Mouse (Mus musculus) hindlimb bud, embryonic 11.5 days (tissue): ENCODE measurements around the gene Brinp3.
A peak's percentile ranks its signal among the peaks of the same experiment; 100 is the strongest.

Experiments used
- DNase-seq: peaks from one replicate; pipeline ENCODE4 v3.0.0-alpha.2; 2012; ENCODE audit warnings: low read depth, low spot score; ENCODE audit errors: extremely low spot score

The Brinp3 gene

DNA sequence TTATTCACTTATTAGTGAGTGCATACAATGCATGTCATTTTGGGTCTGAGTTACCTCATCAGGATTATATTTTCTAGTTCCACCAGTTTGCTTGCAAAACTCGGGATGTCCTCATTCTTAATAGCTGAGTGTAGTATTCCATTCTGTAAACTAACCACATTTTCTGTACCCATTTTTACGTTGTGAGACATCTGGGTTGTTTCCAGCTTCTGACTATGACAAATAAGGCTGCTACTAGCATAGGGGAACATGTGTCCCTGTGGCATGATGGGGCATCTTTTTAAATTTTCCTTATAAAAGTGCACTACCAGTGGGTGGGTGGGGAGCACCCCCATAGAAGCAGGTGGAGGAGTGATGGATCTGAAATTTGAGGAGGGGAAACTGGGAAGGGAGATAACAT, 292.7 kb downstream of the Brinp3 start:
- no peak for DNase-seq

DNA sequence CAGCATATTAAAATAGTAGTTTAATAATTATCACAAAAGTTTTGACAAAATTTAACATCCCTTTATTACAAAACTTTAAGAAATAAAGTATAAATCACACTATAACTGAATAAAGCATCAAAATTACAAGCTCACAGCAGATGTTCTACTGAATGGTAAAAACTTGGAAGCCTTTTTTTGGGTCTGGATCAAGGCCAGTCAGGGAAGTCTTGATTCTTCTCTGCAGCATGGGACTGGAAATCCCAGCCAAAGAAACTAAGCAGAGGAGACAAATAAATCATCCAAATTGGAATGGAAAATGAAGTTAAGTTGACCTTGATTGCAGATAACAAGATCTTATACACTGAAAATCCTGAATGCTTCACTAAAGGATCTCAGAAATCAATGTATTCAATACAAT, 298.3 kb downstream of the Brinp3 start:
- no peak for DNase-seq

DNA sequence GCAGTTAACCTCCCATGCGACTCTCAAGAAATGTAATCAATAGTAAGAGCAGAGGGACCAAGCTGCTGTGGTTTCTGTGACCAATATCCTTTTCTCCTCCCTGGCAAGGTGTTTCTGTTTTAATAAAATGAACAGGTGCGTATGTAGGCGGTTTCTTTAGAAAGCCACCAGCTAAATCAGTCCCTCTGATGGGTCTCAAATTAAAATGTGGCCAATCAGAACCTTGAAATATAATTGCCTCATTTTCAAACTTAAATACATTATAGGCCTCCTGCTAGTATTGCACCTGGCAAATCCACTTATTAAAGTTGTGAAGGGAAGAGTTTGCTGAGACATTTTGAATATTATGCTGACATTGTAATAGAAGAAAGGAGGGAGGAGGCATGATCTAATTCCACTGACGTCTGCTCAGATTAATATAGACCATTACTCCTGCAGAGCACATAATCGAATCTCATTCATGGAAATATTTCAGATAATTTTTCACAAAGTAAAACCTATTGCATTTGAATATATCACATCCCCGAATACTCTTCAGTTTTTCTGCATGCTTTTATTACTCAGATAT, 305.5 kb downstream of the Brinp3 start:
- DNase-seq: no peak

DNA sequence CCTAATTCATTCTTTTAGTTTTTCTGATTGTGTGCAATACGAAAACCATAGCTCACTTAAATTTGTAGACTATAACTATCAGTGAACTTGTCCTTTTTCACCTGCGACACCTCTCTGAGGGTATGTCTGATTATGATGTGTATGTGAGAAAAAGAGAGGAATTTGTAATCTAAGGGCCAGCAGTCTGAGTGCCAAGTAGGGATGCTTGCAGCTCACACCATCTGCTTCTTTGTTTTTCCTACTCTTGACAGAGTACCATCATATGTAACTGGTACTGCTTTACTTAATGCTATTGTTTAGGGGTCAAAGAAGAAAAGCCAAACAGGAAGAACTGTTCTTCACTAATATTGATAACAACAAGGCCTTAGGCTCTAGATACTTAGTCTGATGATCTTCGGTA, 307.3 kb downstream of the Brinp3 start:
- DNase-seq: no peak

DNA sequence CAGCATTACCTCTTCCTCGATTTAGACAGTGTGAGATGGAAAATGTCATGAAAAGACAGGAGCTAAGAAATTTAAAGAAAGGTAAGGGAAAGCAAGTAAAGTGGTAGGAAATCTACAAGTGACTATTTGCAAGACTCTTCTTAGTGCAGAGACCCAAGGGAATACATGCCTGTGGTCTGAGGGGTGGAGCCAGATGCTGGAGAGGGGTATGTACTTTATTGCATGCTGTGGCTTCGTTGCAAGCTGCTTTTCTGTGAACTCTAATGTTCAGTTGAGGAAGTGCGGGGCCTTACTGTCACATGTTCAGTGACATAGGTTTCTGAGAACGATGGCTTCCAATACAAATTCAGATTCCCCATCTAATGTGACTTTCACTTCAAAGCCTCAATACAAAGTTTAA, 313.2 kb downstream of the Brinp3 start:
- no peak for DNase-seq

DNA sequence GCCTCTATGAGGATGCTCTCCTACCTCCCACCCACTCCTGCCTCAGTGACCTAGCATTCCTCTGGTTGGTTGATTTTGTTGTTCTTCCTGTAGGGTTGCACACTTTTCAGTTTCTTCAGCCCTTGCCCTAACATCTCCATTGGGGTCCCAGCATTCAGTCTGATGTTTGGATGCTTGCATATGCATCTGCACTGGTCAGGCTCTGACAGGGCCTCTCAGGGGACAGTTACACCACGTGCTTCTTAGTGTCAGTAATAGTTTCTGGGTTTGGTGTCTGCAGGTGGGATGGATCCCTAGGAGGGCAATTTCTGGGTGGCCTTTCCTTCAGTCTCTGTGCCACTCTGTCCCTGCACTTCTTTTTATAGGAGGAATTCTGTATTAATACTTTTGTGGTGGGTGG, 339.3 kb downstream of the Brinp3 start:
- no peak for DNase-seq

DNA sequence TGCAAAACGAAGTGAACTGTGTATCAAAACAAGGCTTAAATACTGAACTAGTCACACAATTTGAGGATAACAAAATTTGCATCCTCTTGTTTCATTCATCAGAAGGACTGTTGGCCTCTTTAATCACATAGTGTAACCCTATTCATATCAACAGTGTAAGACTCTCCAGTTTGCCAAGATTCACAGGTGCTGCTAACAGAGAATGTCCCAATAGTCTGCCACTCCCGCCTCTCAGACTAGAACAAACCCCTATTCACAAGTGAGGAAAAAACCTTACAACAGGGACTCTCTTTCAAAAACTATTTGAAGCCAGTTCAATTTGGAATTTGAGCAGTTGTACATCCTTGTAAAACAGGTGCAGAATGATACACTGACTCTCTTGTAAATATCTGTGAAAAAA, 349.5 kb downstream of the Brinp3 start:
- DNase-seq: no peak

DNA sequence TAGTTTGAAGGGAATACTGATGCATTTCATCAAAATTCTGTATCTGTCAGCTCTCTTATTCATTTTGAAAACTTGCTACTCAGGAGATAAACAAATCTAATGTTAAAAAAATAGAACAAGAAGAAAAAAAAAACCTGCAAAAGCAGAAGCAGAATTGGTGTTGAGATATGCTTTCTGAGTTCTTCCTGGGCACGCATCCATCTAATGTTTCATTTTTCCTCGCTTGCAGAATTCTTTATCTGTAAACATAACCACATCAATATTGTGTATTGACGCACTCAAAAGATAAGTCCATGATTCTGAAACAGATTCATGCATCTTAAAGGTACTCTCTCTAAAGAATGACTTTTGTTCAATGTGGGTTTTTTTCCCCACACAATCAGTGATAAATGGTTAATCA, 354.3 kb downstream of the Brinp3 start:
- DNase-seq: no peak

DNA sequence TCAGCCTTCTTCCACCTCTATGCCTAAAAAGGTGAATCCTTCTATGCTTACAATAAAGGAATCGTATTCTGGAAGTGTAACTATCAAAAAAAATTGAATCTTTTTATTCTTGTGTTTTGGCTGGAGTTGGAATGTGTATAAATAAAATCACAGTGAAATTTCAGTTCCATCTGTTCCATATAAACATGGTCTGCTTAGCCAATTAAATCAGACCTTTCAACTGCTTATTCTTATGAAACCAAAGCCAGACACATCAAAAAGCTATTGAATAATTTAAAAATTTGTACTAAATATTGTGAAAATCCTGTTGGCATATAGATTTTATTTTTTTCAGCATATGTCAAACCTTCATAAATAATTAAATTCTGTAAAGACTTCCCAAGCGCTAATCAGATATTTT, 355.6 kb downstream of the Brinp3 start:
- DNase-seq: no peak

DNA sequence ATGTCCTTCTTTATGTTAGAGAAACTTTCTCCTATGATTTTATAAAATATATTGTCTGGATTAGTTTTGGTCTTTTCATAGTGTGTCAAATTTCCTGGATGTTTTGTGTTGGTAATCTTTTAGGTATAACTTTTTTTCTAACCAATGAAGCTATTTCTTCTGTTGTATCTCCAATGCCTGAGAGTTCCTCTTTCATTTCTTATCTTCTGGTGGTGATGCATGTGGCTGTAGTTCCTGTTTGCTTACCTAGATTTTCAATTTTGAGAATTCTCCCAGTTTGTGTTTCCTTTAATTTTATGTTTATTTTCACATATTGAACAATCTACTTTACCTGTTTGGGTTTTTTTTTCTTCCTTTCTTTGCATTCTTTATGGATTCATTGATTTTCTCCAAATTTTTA, 404.1 kb downstream of the Brinp3 start:
- DNase-seq: no peak

DNA sequence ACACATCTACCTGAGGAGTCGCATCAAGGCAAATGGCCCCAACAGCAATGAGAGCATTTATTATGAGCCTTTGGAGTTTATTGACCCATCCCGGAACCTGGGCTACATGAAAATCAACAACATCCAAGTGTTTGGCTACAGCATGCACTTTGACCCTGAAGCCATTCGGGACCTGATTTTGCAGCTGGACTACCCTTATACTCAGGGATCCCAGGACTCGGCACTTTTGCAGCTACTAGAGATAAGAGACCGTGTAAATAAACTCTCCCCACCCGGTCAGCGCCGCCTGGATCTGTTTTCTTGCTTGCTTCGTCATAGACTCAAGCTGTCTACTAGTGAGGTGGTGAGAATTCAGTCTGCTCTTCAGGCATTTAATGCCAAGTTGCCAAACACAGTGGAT, 407.1 kb downstream of the Brinp3 start:
- no peak for DNase-seq

DNA sequence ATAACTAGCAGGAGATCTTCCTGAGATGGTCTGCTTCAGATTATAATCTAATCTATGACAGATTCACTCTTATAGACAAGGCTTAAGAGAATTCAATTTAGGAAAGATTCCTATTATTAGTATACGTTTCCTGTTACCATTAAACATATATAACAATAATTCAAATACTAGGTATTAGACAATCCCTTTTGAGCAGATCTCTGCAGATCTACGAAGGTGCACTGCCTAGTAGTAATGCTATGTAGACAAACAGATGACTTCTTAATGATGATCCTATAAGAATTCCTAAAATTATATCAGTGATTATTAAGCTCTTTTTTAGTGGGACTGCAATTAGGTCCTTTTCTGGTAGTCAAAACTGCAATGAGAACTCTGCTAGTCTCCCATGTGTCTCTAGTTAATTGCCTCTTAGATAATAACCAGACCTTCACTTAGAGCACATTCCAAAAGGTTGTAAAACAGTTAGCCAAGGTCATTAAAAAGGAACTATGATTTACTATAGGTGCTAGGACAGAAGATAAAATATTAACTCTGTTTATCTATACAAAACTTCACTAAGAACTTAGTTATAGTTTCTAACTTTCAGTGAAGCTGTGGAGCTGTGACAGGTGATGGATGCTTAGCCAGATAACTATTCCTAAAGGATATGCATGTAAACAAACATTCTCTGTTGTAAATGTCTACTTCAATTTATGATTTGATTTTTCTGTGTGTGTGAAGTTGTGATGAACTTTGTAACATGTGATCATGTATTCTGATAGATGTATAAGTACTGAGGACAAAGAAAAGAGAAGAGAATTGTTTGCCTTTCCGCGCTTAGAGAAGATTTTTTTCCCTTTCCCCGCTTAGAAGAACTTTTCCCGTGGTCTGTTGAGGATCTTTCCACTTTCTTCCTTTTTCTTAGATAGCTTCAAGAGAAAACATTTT, 445.2 kb downstream of the Brinp3 start:
- peak; percentile 0 for DNase-seq
